Comparison of ENCODE assay signal across 8 mouse cellular contexts in genomic region chr1:182516758-182517676, GRCm38 (mm10). TPM values are rescaled to one million over a fixed set of nuclear protein-coding genes. Genes with fewer than 3 reads are reported as not detected.
DNase-seq lines count a peak whose midpoint lies in the region; ATAC-seq lines count a peak whose summit lies in the region.

Gene Capn2 (minus strand): TSS chr1:182517608.

- under 1% methylated on average over 81 of the region's 84 CpGs for WGBS in hindbrain, embryonic 13.5 days

- peak within 1 kb of the TSS; percentile 76 for H3K4me2 ChIP-seq in hindbrain, embryonic 13.5 days

- H3K27me3 ChIP-seq in hindbrain, embryonic 13.5 days: peaks cover 17% of the 10 kb centered on the region

- peaks cover 27% of the 10 kb centered on the region for H3K4me1 ChIP-seq in hindbrain, embryonic 13.5 days (replicated peaks)

- H3K27ac ChIP-seq in hindbrain, embryonic 13.5 days: peak within 1 kb of the TSS; percentile 88

- no peaks in the 10 kb centered on the region for H3K9me3 ChIP-seq in hindbrain, embryonic 13.5 days

- H3K9ac ChIP-seq in hindbrain, embryonic 13.5 days: peak within 1 kb of the TSS; percentile 89

- peak within 1 kb of the TSS; percentile 58 for H3K4me3 ChIP-seq in hindbrain, embryonic 13.5 days

- peaks cover 10% of the 10 kb centered on the region for H3K36me3 ChIP-seq in hindbrain, embryonic 13.5 days

- peak; percentile 96 for ATAC-seq in hindbrain, embryonic 13.5 days (ENCODE audit: low FRiP score)

- peak; percentile 77 for DNase-seq in MN1 (ENCODE audit: low spot score)
- DNase-seq in cerebellum, postnatal 14 days: peak; percentile 91
- DNase-seq in frontal cortex, postnatal 36 days (ENCODE audit: low spot score in 2 of 2): peak; percentile 70 to 71
- peak; percentile 68 to 76 for DNase-seq in layer of hippocampus, postnatal 25 days (ENCODE audit: extremely low spot score in 1 of 2, low spot score in 1 of 2)
- DNase-seq in lung, postnatal 14 days: peak; percentile 91
- peak; percentile 81 for DNase-seq in ovary, postnatal 14 days (ENCODE audit: low spot score)
- peak; percentile 69 to 83 for DNase-seq in thymus, postnatal 10 days (ENCODE audit: low spot score in 2 of 2)

RNA-seq across cellular contexts. Expression of gene Capn2, which starts in this region (rescaled TPM):
- 85.0 and 85.8 TPM in 2 replicates for polyA plus RNA-seq in hindbrain, embryonic 13.5 days (2015; fragmentation: Nextera tagmentation; extraction: Ambion mirVana)
- 10 to 100 TPM; 59.4 to 62.3 TPM for total RNA-seq in layer of hippocampus, postnatal 25 days (2021)

Comparison
In these comparisons a context has a peak if more than half of its experiments do, and no peak if none do; other contexts are left out.
1. Peak in every context shown above with its lines: DNase-seq, ATAC-seq, H3K4me3 ChIP-seq and H3K27ac ChIP-seq.